Mouse (Mus musculus) pancreas, adult 10 weeks (tissue): ENCODE results near the gene 1700003F12Rik. TPM values are rescaled to one million over a fixed set of nuclear protein-coding genes. Genes with fewer than 3 reads are reported as not detected.

Source experiments
- polyA plus RNA-seq: library from polyadenylated mRNA; stranded (reverse); fragments of 350-450 nt; fragmentation: Illumina TruSeq; extraction: RNeasy Lipid Tissue Mini Kit (QIAGEN cat#74804); gene quantifications from one replicate; pipeline ENCODE4 v1.2.3, GENCODE M21; 2015; ENCODE audit warnings: low read depth, low replicate concordance; ENCODE audit not compliant: insufficient read depth

Gene 1700003F12Rik
- not detected for polyA plus RNA-seq

GRCm38 (mm10) chr2:154546711-154547110 is at the start of gene 1700003F12Rik:
Gene 1700003F12Rik, plus strand, starts transcription at chr2:154547085.

GRCm38 (mm10) chr2:154551476-154551875 is 4.6 kb downstream of the 1700003F12Rik start, which contains the start of gene Actl10:
Gene Actl10, plus strand, starts transcription at chr2:154551776.

GRCm38 (mm10) chr2:154558264-154559039 is 11.6 kb downstream of the 1700003F12Rik start, which contains the start of gene Necab3:
Gene Necab3, minus strand, starts transcription at chr2:154558890.

GRCm38 (mm10) chr2:154569836-154570286 is 23.0 kb downstream of the 1700003F12Rik start, which contains the start of gene E2f1:
Gene E2f1, minus strand, starts transcription at chr2:154569892.

Other genes with a start within 250 kb of the 1700003F12Rik start
- gene Bpifb9b, start 239.9 kb upstream of the 1700003F12Rik start, polyA plus RNA-seq: not detected
- 3.8 TPM for gene Cdk5rap1, start 174.1 kb upstream of the 1700003F12Rik start, polyA plus RNA-seq
- gene Snta1, start 139.0 kb upstream of the 1700003F12Rik start, polyA plus RNA-seq: 4.6 TPM
- gene Cbfa2t2, start 110.6 kb upstream of the 1700003F12Rik start, polyA plus RNA-seq: 2.5 TPM
- gene Actl10, start 4.7 kb downstream of the 1700003F12Rik start, polyA plus RNA-seq: not detected
- gene Necab3, start 11.8 kb downstream of the 1700003F12Rik start, polyA plus RNA-seq: not detected
- gene E2f1, start 22.8 kb downstream of the 1700003F12Rik start, polyA plus RNA-seq: 1.2 TPM
- gene Pxmp4, start 56.6 kb downstream of the 1700003F12Rik start, polyA plus RNA-seq: 4.9 TPM
- 1.0 TPM for gene Zfp341, start 66.2 kb downstream of the 1700003F12Rik start, polyA plus RNA-seq
- gene 4930519P11Rik, start 66.4 kb downstream of the 1700003F12Rik start, polyA plus RNA-seq: not detected
- 35.4 TPM for gene Chmp4b, start 104.6 kb downstream of the 1700003F12Rik start, polyA plus RNA-seq
- gene Gm14214, start 222.9 kb downstream of the 1700003F12Rik start, polyA plus RNA-seq: not detected
- 22.9 TPM for gene Raly, start 244.0 kb downstream of the 1700003F12Rik start, polyA plus RNA-seq
- not detected for gene a, start 244.3 kb downstream of the 1700003F12Rik start, polyA plus RNA-seq